Mouse (Mus musculus) embryonic fibroblast, embryonic 13.5 days (primary cell): ENCODE measurements around the gene Spata2l. TPM values are rescaled to one million over a fixed set of nuclear protein-coding genes. Genes with fewer than 3 reads are reported as not detected.

Experiments
- H3K27ac ChIP-seq: 2 replicates; pipeline ENCODE4 v1.5.1; 2012; ENCODE audit warnings: low read length, control low read depth, inconsistent platforms; ENCODE audit not compliant: insufficient read depth
- H3K4me1 ChIP-seq: 2 replicates; pipeline ENCODE4 v1.6.1; 2011; ENCODE audit warnings: low read length; ENCODE audit not compliant: control insufficient read depth, insufficient read depth
- H3K4me3 ChIP-seq: 2 replicates; pipeline ENCODE4 v1.5.1; 2011; ENCODE audit warnings: mild to moderate bottlenecking, control low read depth, low read length; ENCODE audit not compliant: insufficient read depth
- CTCF ChIP-seq: IDR thresholded peaks from 2 replicates; pipeline ENCODE4 v1.5.1; 2011; ENCODE audit warnings: mild to moderate bottlenecking, control low read depth, low read length, moderate library complexity, borderline replicate concordance; ENCODE audit not compliant: insufficient read depth
- POLR2A ChIP-seq: IDR thresholded peaks from 2 replicates; pipeline ENCODE4 v1.6.1; 2011; ENCODE audit warnings: low read depth, mild to moderate bottlenecking, control low read depth, low read length, moderate library complexity
- polyA plus RNA-seq: library from polyadenylated mRNA; stranded (reverse); fragments of >200 nt; gene quantifications from 2 replicates; pipeline ENCODE4 v1.2.4, GENCODE M21; 2011; ENCODE audit warnings: low read depth; ENCODE audit not compliant: missing spikeins, insufficient read length

Spata2l gene
- polyA plus RNA-seq, 1 experiment, result 1.5 TPM

DNA sequence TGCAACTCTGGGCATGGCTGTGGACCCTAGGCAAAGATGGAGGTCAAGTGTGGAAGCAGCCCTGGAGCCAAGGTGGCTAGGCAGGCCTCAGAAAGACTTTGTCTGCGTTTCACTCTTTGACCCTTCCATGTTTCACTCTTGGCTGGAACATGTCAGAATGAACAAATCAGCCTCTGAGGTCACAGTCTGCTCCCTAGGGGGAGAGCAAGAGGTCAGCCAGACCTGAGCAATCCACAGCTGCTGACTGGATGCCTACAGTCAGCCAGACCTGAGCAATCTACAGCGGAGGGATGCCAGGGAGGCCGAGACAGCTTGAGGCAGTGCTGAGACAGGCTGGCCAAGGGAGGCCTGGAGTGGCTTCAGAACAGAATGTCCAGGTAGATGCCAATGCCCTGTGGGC, 54.6 kb downstream of the Spata2l start:
- peaks cover 8% of the 10 kb centered on the region for H3K4me1 ChIP-seq
- H3K27ac ChIP-seq, result no peak overlapping the region
- H3K4me3 ChIP-seq, result no peak overlapping the region
- no peak for TF ChIP-seq POLR2A
- no peak for TF ChIP-seq CTCF

Other genes with a start within 250 kb of the Spata2l start
- gene Ankrd11, start 194.0 kb downstream of the Spata2l start, polyA plus RNA-seq, result 76.2 and 83.5 TPM in 2 replicates
- 52.4 and 80.7 TPM in 2 replicates for gene Spg7, start 173.3 kb downstream of the Spata2l start, polyA plus RNA-seq
- 1,585 and 1,789 TPM in 2 replicates for gene Rpl13, start 133.9 kb downstream of the Spata2l start, polyA plus RNA-seq
- 0.80 and 0.90 TPM in 2 replicates for gene Cpne7, start 118.9 kb downstream of the Spata2l start, polyA plus RNA-seq
- gene Sult5a1, start 77.9 kb downstream of the Spata2l start, polyA plus RNA-seq, result 1.1 TPM in 1 of 2 replicates, not detected in the other
- gene Dpep1, start 50.0 kb downstream of the Spata2l start, polyA plus RNA-seq, result 13.6 and 14.5 TPM in 2 replicates
- 68.8 and 76.4 TPM in 2 replicates for gene Chmp1a, start 23.5 kb downstream of the Spata2l start, polyA plus RNA-seq
- gene Spata33, start 23.4 kb downstream of the Spata2l start, polyA plus RNA-seq, result 1.4 and 2.9 TPM in 2 replicates
- 36.4 and 36.6 TPM in 2 replicates for gene Cdk10, start 11.4 kb downstream of the Spata2l start, polyA plus RNA-seq
- gene Zfp276, start 18.0 kb upstream of the Spata2l start, polyA plus RNA-seq, result 11.0 and 13.2 TPM in 2 replicates
- 10.6 and 14.3 TPM in 2 replicates for gene Vps9d1, start 18.1 kb upstream of the Spata2l start, polyA plus RNA-seq
- gene Fanca, start 82.3 kb upstream of the Spata2l start, polyA plus RNA-seq, result 24.0 and 37.4 TPM in 2 replicates
- gene Spire2, start 96.5 kb upstream of the Spata2l start, polyA plus RNA-seq, result 3.0 and 4.7 TPM in 2 replicates
- 512 and 557 TPM in 2 replicates for gene Tcf25, start 137.5 kb upstream of the Spata2l start, polyA plus RNA-seq
- gene Mc1r, start 170.9 kb upstream of the Spata2l start, polyA plus RNA-seq, result not detected in 2 replicates
- gene Tubb3, start 175.2 kb upstream of the Spata2l start, polyA plus RNA-seq, result 25.5 and 32.0 TPM in 2 replicates
- gene Def8, start 187.3 kb upstream of the Spata2l start, polyA plus RNA-seq, result 33.5 and 36.4 TPM in 2 replicates
- 28.7 and 30.1 TPM in 2 replicates for gene Afg3l1, start 241.7 kb upstream of the Spata2l start, polyA plus RNA-seq